Mouse (Mus musculus) right cerebral cortex, postnatal 25 days (tissue): Measurements from ENCODE around the gene Ube2t.

Source experiments
- DNase-seq: peaks from one replicate; pipeline ENCODE4 v3.0.0; 2022

Gene Ube2t

DNA sequence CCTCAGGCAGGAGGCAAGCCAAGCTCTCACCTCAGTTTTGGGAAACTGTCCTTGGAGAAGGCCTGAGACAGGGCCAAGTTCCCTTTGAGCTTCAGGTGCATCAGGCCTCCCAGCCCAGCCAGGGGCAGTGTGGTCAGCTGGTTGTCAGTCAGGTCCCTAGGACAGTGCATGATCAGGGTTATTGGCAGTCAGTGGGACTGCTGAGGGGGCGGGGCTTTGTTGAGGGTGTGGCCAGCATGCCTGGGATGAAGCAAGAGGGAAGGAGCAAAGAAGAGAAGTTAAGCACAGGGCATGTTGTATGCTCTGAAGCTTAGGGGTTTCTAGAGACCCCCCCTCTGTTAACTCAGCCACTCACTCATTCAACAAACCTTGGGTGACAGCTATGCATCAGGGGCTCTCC, 33.6 kb downstream of the Ube2t start:
- DNase-seq = no peak

DNA sequence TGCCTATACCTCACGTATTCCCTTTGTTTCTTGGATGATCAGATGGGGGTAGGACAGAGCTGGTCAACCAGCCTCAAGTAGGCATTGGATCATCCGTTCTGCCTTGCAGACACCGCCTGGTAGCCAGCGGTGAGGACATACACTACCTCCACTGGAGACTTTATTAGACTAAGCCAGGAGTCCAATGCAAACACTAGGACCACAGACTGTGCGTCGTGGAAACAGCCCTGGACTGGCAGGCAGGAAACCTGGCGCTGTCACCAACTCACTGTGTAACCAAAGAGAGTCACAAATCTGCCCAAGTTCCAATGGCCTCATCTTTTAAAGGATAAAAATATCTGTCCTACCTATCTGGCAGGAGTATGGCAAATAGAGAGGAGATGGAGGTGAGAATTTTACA, 34.1 kb downstream of the Ube2t start:
- DNase-seq = no peak

DNA sequence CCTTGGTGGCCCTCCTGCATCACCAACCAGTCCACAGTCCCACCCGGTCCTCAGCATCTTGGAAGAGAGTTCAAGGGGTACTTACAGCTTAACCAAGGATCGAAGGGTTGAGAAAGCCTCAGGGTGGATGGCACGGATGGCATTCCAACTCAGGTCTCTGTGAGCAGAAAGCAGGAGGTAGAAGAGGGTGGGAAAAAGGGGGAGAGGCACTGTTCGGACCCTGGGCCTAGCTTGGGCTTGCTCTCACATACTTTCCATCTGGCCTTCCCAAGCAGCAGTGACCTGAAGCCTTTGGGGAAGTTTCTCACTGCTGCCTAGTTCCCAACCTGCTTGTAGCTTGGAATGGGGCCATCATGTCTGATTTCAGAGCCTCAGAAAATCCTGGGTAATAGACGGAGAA, 35.2 kb downstream of the Ube2t start:
- no peak for DNase-seq

DNA sequence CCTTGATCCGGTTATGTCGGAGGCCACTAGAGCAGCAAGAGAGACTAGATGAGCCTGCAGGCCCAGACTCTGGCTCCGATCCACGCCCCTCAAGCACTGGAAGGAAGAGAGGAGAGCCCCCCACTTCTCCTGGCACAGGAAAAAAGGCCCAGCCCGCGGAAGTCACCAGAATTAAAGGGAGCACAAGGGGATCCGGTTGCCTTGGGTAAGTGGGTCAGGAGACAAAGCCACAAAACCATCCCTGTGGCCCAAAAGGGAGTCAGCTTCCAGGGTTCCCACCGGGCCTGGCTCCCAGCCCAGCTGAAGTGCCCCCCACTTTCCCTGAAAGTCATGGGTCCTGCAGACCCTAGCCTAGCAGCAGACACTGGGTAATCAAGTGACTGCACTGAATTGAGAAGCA, 35.9 kb downstream of the Ube2t start:
- no peak for DNase-seq

DNA sequence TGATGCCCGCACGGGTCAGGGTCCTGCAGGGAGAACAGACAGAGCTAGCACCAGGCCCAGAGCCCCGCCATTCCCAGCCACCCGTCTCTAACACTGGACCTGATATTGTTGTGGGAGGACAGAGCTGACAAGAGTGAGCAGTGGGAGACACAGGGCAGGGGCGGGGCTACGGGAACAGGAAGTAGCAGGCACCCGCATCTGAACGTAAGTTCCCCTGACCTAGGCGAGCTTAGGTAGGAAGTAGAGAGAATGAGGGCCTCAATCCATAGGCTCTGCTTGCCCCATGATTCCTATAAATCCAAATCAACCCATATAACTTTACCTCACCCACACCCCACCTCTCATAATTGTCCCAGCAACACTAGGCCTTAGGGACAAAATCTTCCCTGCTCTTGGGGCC, 38.2 kb downstream of the Ube2t start:
- DNase-seq = no peak

DNA sequence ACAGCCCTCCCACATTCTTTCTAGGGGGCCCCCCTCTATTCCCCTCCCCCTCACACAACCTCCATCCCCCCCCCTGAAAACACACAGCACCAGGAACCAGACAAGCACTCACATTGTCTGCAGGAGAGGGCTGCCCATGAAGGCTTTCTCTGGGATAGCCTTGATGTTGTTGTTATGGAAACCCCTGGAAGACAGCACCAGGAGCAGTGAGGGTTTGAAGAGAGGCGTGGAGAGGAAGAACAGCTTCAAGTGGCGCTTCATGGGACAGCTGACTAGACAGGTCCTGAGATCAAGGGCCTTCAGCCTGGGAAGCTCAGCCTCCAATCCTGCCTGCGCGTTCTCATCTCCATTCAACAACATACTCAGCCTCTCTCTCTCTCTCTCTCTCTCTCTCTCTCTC, 41.0 kb downstream of the Ube2t start:
- no peak for DNase-seq

DNA sequence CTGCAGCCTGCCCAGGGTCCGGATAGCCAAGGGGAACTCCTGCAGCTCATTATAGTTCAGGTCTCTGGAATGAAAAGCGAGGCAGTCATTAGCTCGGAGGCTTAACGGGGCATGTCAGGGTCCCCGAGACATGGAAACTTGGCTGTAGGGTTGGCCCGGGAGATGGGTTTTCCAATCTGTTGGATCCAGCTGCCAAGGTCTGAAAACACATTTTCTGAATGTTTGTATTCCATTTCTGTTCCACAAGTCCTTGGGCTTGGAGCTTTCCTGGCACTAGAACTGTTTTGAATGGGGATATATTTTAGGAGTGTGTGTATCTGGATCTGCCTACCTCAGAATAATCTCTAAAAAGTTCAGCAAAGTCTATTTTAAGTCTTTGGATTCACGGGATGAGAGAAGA, 43.3 kb downstream of the Ube2t start:
- DNase-seq = no peak

DNA sequence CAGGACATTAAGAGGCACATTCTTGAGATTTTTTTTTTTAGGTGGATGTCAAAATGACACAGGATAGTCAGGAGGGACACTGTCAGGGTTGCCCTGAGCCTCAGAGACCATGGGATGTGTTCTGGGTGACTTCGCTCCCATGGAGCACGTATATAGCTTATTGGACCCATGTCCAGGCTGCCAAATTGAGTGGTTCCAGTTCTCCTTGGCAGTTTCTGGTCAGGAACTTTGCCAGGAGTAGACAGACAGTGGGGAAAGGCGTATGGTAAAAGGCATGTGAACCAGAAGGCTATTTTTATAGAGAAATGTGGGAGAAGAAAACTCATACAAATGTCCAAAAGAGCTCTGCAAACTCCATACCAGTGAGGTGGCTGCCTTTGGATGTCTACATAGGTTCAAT, 47.5 kb downstream of the Ube2t start:
- DNase-seq = no peak

DNA sequence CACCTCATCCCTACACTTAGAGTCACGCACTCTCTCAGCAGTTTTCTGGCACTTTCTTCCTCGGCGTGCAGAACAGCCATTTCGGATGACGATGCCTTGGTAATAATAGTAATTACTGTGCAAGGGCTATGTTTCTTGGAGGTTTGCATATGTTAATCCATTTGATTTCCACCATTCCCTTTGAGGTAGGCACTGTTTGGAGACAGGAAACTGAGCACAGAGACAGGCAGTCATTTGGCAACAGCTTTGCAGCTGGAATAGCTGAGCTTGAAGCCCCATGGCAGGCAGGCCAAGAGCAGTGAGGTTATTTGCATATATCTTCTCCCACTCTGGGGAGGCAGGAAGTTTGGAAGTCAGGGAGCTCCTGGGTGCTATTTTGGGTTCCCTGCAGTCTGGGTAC, 49.5 kb downstream of the Ube2t start:
- no peak for DNase-seq

DNA sequence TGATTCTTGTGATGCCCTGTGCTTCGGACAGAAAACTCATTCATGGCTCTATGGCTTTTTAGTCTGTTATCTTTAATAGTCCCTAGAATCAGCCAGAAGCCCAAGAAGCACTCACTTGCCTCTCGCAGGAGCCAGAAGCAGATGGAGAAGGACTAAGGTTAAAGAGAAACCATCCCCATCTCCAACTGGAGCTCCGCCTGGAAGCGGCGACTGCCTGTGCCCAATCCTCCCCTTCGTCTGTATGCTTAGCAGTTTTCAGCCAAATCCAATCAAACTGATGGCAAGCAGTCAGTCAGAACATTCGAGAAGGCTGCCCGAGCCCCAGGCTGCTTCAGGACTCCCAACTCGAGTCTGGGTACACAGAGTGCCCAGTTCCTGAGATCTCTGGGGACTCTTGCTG, 50.1 kb downstream of the Ube2t start:
- DNase-seq = no peak

DNA sequence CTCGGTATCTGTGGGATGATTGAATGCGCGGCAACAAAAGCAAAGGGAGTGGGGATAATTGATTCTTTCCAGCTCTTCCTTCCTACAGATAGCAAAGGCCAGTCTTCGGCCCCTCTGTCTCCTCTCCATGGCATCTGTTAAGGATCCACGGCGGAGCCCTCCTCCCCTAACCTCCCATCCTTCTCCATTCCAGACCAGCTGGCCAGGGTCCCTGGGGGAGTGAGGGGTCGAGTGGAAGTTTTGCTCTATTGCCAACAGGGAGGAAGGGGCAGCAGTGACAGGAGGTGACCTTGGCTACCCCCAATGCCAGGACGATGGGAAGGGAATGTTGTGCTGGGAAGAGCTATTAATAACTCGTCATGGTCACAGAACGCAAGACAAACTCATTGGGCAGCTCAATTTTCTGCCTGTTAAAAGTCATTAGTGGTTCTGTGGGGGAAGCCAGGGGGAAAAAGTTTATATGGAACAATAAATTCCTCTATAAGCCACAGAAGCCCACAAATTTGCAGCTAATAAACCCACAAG, 52.6 kb downstream of the Ube2t start:
- DNase-seq = no peak

DNA sequence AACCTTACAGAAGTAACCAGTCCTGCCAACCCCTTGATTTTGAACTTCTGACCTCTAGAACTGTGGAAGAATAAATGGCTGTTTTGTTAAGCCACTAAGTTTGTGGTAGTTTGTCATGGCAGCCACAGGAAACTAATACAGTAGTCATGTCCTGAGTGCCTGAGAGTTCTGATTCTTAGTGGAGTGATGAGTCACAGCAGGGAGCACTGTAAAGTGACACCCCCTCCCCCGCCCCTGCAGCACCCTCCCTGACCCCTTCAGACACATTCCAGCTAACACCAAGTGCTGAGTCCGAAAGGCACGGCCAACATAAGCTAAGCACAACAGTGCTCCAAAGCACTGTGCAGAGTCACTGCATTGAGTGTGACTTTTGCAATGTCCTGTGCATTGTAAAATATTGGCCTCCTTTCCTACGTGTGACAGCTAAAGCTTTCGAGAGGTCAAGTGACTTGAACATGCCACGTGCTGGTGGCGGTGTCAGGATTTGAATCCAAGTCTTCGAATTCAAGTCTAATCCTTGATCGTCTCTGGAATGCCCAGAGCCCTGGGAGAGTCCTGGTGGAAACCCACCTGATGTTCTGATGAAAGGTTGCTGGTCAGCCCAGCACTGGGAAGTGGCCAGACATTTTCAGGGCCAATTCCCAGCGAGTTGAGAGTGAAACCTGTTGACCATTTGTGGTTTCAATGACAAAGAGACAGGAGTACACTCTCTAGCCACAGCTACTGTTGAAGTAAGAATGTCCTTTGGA, 54.7 kb downstream of the Ube2t start:
- no peak for DNase-seq

DNA sequence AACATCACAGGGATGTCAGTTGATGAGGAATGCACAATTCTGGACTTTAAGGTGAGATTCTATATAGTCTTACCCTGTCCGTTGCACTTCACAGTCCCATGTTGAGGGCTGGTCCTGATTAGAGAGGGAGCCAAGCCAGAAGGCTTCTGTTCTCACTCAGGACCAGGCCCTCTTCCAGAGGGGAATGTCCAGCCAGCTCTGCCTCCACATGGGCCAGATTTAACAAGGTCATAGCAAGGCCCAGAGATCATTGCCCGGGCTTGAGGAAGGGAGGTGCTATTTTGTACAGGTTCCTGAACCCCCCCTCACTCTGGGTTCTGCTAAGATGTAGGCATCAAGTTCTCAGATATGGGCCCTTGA, 55.3 kb downstream of the Ube2t start:
- no peak for DNase-seq

DNA sequence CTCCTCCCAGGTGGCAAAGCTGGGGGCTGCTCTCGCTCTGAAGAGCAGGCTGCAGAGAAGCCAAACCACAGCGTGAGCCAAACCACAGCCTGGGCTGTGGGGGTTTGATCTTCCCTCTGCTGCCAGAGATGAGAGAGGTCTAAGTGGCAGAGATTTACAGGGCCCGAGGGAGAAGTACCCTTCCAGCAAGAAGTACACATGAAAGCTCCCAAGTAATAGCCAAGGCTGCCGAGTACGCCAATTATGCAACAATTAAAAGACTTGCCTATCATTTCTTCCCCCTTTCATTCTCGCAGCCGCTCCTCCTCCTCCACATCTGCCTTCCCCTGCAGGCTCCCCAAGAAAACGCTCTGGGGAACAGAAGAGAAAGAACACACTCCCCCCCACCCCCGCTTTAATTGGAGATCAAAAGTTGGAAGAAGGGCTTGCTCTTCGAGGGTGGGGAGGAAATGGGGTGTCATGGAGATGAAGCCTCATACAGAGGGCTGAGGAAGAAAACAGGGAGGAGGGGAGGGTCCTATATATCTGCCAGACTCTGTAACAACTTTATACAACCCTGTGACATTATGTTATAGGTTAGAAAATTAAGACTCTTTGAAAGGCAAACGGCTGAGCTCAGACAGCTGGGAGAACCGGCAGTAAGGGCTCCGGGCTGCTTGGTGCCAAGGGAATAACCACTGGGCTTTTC, 56.9 kb downstream of the Ube2t start:
- DNase-seq = no peak

DNA sequence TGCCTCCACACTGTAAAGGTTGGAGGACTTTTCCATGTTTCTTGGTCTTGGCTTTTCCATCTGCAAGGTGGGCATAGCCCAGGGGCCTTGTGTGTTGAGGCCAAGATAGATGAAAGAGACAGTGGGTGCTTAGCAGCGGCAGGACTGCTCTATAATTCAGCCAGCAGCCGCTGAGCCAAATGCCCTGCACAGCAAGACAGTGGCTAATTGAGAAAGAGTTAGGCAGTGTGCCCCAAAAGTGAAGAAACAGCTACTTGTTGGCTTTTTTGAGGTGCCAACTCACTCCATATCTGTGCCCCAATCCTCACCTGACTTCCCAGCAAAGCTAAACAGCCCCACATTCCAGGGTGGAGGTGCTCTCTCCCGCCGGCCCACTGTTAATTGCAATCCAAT, 57.4 kb downstream of the Ube2t start:
- DNase-seq = no peak

DNA sequence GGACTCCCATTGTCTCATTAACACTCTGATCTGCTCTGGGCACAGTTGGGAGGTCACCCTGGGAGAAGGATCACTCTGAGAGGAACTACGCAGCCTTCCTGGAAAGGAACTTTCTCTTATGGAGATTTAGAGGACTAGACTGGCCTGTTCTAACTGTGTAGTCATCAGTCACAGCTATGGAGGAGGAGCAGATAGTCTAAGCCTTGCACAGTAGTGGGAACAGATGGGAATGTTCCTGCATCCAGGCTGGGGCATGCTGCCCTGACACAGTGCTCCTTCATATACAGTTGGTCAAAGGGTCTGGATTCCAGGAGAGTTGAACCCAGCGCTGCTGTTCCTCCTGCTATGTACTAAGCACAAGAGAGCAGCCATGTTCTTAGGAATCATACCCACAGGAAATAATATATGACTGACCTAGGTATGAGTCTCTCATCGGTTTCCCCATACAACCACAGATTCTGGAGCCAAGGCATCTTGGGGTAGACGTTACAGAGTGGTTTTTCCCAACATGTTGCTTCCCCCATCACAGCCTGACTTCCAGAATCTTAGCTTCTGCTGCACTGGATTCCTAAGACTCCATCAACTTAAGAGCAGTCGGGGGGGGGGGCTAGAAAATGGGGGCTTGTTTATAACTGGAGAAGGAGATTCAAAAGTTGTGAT, 58.0 kb downstream of the Ube2t start:
- DNase-seq = no peak

DNA sequence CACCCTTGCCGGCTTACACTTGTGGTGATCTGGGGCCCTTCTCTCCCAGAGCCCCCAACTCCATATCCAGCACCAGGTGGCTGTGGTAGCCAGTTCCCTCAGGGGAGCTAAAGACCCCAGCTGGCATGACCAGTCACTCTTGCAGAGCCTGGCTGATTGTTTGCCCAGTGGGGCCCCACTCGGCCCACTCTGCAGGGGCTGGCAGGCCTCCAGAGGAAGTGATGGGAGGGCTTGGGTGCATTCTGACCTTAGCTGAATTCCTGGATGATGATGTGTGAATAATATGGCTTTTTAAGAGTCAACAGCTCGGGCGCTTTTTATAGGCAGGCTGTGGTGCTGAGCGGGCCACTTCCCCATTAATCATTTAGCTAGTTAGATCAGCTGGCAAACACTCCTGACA, 58.6 kb downstream of the Ube2t start:
- no peak for DNase-seq

DNA sequence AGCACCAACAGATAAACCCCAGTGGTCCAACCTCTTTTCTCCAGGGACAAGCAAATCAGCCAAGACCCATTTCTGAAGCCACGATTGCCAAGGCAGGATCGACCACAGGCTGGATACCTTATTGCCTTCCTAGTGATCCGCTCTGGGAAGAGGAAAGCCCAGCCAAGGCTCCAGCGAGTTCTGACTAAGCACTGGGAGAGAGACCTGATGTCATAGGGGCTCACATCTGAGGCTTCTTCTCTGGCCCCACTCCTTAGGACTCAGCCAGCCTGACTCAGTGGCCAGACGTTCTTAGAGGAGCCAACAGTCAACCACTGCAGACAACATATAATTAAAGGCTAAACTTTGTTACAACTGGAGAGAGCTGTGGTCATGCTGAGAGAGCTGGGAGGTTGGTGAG, 59.6 kb downstream of the Ube2t start:
- DNase-seq = no peak

DNA sequence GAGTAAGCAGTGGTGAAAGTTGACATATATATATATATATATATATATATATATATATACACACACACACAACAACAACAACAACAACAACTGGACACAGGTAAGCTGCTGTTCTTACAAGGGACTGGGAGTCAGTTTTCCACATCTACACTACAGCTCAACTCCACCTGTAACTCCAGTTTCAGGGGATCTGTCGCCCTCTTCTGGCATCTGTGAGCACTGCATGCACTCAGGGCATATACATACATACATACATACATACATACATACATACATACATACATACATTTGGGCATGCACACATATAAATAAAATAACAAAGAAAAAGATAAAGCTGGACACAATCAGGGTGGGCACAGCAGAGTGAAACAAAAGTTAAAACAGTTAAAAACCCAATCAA, 61.2 kb downstream of the Ube2t start:
- DNase-seq = no peak
